Mouse (Mus musculus) small intestine, adult 2 months (tissue): Measurements from ENCODE around the gene Adk.

Experiments
- CTCF ChIP-seq: fragments of 200-500 bp; IDR thresholded peaks from 2 replicates; pipeline ENCODE4 v1.5.1; 2012; ENCODE audit warnings: low read depth, mild to moderate bottlenecking, control low read depth, inconsistent platforms, low read length, moderate library complexity, mixed read lengths; ENCODE audit not compliant: insufficient replicate concordance, insufficient read length; ENCODE audit errors: extremely low read depth
- POLR2A ChIP-seq: fragments of 200-500 bp; IDR thresholded peaks from 2 replicates; pipeline ENCODE4 v1.6.1; 2012; ENCODE audit warnings: low read depth, mild to moderate bottlenecking, control low read depth, inconsistent platforms, low read length, moderate library complexity

DNA sequence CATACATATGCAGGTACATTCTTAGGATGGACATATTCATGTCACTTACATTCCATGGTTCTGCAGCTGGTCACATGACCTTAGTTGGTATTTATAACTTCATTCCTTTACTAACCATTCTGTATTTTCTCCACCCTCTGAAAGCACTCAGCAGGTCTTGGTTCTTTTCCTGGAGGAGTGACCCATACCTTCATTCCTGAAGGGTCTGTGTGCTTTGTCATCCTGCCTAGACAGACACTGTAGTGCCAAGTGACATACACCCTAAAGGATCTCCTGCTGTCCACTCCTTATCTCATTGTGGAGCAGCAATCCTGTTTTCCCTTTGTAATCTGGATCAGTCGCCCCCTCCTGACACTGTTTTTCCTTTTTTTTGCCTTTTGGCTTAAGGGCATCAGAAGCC lies 30.4 kb downstream of the Adk start:
- TF ChIP-seq POLR2A (no peak), CTCF (no peak)
